Mouse (Mus musculus): ENCODE measurements around the gene Inf2. TPM values are rescaled to one million over a fixed set of nuclear protein-coding genes. Genes with fewer than 3 reads are reported as not detected.
A peak's percentile ranks its signal among the peaks of the same experiment; 100 is the strongest.

Inf2 gene
- polyA plus RNA-seq, 1 experiment from 2014 or later: 1.9 TPM

GRCm38 (mm10) chr12:112552520-112552919, 36.1 kb upstream of the Inf2 start:
- H3K4me2 ChIP-seq (ENCODE audit: low read depth, low read length): no peak overlapping the region
- no peaks in the 10 kb centered on the region for H3K4me1 ChIP-seq (ENCODE audit: insufficient read depth)
- H3K27me3 ChIP-seq (ENCODE audit: insufficient read depth, low read length): no peaks in the 10 kb centered on the region
- no peaks in the 10 kb centered on the region for H3K9me3 ChIP-seq (ENCODE audit: low read length)
- no peak for ATAC-seq
- H3K4me3 ChIP-seq (ENCODE audit: low read depth, low read length): no peak overlapping the region
- no peak for DNase-seq
- H3K9ac ChIP-seq (replicated peaks): no peak overlapping the region
- 61% methylated on average over 5 of the region's 5 CpGs for whole genome bisulfite sequencing (ENCODE audit: insufficient replicate concordance)
- H3K36me3 ChIP-seq (replicated peaks; ENCODE audit: insufficient read depth, low read length): no peaks in the 10 kb centered on the region
- H3K27ac ChIP-seq (ENCODE audit: low read depth): no peak overlapping the region
- TF ChIP-seq CTCF (IDR thresholded peaks at IDR 0.05; ENCODE audit: low read depth) (no peak), EP300 (IDR thresholded peaks at IDR 0.05; ENCODE audit: low read depth) (no peak)

- Histone ChIP-seq H3K4me1 (ENCODE audit: insufficient read depth) (peaks cover 3% of the 10 kb centered on the region; the same call in 1 of the 2 replicates), H3K27me3 (ENCODE audit: insufficient read depth, low read length) (no peaks in the 10 kb centered on the region), H3K4me2 (ENCODE audit: low read depth, low read length) (no peak overlapping the region), H3K36me3 (replicated peaks; ENCODE audit: insufficient read depth, low read length) (no peaks in the 10 kb centered on the region), H3K9me3 (ENCODE audit: low read length) (no peaks in the 10 kb centered on the region), H3K4me3 (ENCODE audit: low read depth, low read length) (no peak overlapping the region), H3K27ac (ENCODE audit: low read depth) (no peak overlapping the region), H3K9ac (replicated peaks) (no peak overlapping the region)
- peak; percentile 64 for DNase-seq
- WGBS (ENCODE audit: insufficient replicate concordance): 46% methylated on average over 12 of the region's 12 CpGs
- ATAC-seq: peak; percentile 66
- TF ChIP-seq EP300 (IDR thresholded peaks at IDR 0.05; ENCODE audit: low read depth): no peak
- TF ChIP-seq CTCF (IDR thresholded peaks at IDR 0.05; ENCODE audit: low read depth): no peak
Measured at GRCm38 (mm10) chr12:112554900-112555299, 33.7 kb upstream of the Inf2 start.

- TF ChIP-seq CTCF (IDR thresholded peaks at IDR 0.05; ENCODE audit: low read depth) (no peak), EP300 (IDR thresholded peaks at IDR 0.05; ENCODE audit: low read depth) (no peak)
- no peaks in the 10 kb centered on the region for H3K9me3 ChIP-seq (ENCODE audit: low read length)
- H3K27ac ChIP-seq (ENCODE audit: low read depth): no peak overlapping the region
- no peak overlapping the region for H3K9ac ChIP-seq (replicated peaks)
- no peak for ATAC-seq
- no peak overlapping the region for H3K4me2 ChIP-seq (ENCODE audit: low read depth, low read length)
- peaks cover 8% of the 10 kb centered on the region; the same call in 1 of the 2 replicates for H3K4me1 ChIP-seq (ENCODE audit: insufficient read depth)
- H3K27me3 ChIP-seq (ENCODE audit: insufficient read depth, low read length): no peaks in the 10 kb centered on the region
- DNase-seq: no peak
- H3K36me3 ChIP-seq (replicated peaks; ENCODE audit: insufficient read depth, low read length): no peaks in the 10 kb centered on the region
- no peak overlapping the region for H3K4me3 ChIP-seq (ENCODE audit: low read depth, low read length)
- WGBS (ENCODE audit: insufficient replicate concordance): 60% methylated on average over 9 of the region's 9 CpGs
Measured at GRCm38 (mm10) chr12:112556531-112557060, 32.0 kb upstream of the Inf2 start.

- no peak for TF ChIP-seq EP300 (IDR thresholded peaks at IDR 0.05; ENCODE audit: low read depth)
- no peak for ATAC-seq
Measured at GRCm38 (mm10) chr12:112557219-112557618, 31.4 kb upstream of the Inf2 start.

GRCm38 (mm10) chr12:112559231-112559630, 29.4 kb upstream of the Inf2 start:
- no peaks in the 10 kb centered on the region for H3K36me3 ChIP-seq (replicated peaks; ENCODE audit: insufficient read depth, low read length)
- H3K9me3 ChIP-seq (ENCODE audit: low read length): no peaks in the 10 kb centered on the region
- H3K9ac ChIP-seq (replicated peaks): no peak overlapping the region
- H3K27me3 ChIP-seq (ENCODE audit: insufficient read depth, low read length): no peaks in the 10 kb centered on the region
- H3K4me1 ChIP-seq (ENCODE audit: insufficient read depth): peaks cover 8% of the 10 kb centered on the region; the same call in 1 of the 2 replicates
- WGBS (ENCODE audit: insufficient replicate concordance): 43% methylated on average over 3 of the region's 3 CpGs
- DNase-seq (no peak), ATAC-seq (0 out of 2 replicates have a peak, but pooled peaks have one; percentile 10)
- H3K27ac ChIP-seq (ENCODE audit: low read depth): peak overlapping the region; percentile 7; the same call in 1 of the 2 replicates
- H3K4me2 ChIP-seq (ENCODE audit: low read depth, low read length): no peak overlapping the region
- no peak overlapping the region for H3K4me3 ChIP-seq (ENCODE audit: low read depth, low read length)
- no peak for TF ChIP-seq EP300 (IDR thresholded peaks at IDR 0.05; ENCODE audit: low read depth)
- no peak for TF ChIP-seq CTCF (IDR thresholded peaks at IDR 0.05; ENCODE audit: low read depth)

More at GRCm38 (mm10) chr12:112557219-112557618, 31.4 kb upstream of the Inf2 start:
- H3K4me2 ChIP-seq (ENCODE audit: low read depth, low read length): no peak overlapping the region
- no peak overlapping the region for H3K27ac ChIP-seq (ENCODE audit: low read depth)
- H3K27me3 ChIP-seq (ENCODE audit: insufficient read depth, low read length): no peaks in the 10 kb centered on the region
- H3K9me3 ChIP-seq (ENCODE audit: low read length): no peaks in the 10 kb centered on the region
- no peak overlapping the region for H3K4me3 ChIP-seq (ENCODE audit: low read depth, low read length)
- no peak for DNase-seq
- no peak overlapping the region for H3K9ac ChIP-seq (replicated peaks)
- peaks cover 8% of the 10 kb centered on the region; the same call in 1 of the 2 replicates for H3K4me1 ChIP-seq (ENCODE audit: insufficient read depth)
- 72% methylated on average over 5 of the region's 5 CpGs for WGBS (ENCODE audit: insufficient replicate concordance)
- no peaks in the 10 kb centered on the region for H3K36me3 ChIP-seq (replicated peaks; ENCODE audit: insufficient read depth, low read length)

GRCm38 (mm10) chr12:112559671-112560070, 28.9 kb upstream of the Inf2 start:
- Histone ChIP-seq H3K4me2 (ENCODE audit: low read depth, low read length) (no peak overlapping the region), H3K4me3 (ENCODE audit: low read depth, low read length) (no peak overlapping the region), H3K27me3 (ENCODE audit: insufficient read depth, low read length) (no peaks in the 10 kb centered on the region), H3K36me3 (replicated peaks; ENCODE audit: insufficient read depth, low read length) (no peaks in the 10 kb centered on the region), H3K9me3 (ENCODE audit: low read length) (no peaks in the 10 kb centered on the region), H3K9ac (replicated peaks) (no peak overlapping the region), H3K27ac (ENCODE audit: low read depth) (peak overlapping the region; percentile 7; the same call in 1 of the 2 replicates), H3K4me1 (ENCODE audit: insufficient read depth) (peaks cover 8% of the 10 kb centered on the region; the same call in 1 of the 2 replicates)
- ATAC-seq: peak; percentile 47; the same call in 1 of the 2 replicates
- DNase-seq: no peak
- 59% methylated on average over 6 of the region's 6 CpGs for WGBS (ENCODE audit: insufficient replicate concordance)
- TF ChIP-seq EP300 (IDR thresholded peaks at IDR 0.05; ENCODE audit: low read depth): no peak
- no peak for TF ChIP-seq CTCF (IDR thresholded peaks at IDR 0.05; ENCODE audit: low read depth)
